Mouse (Mus musculus): ENCODE measurements around the gene Kcnma1.

DNA sequence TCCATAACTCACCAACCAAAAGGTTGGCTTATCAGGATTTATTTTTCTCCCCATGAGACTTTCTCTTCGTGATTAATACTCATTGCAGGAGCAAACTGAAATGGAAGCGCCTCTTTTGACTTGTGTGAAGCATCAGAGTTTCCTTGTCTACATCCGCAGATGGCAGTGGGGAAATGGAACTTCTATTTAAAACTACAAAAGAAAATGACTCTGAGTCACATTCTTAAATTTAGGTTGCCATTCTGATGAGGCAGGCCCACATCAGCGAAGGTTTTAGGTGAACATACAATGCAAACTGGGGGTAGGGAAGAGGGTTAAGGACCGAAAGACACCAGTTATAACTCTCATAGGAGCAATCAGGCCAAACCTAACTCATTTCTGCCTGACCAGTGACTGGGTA is 419.7 kb downstream of the Kcnma1 start:
- TF ChIP-seq CTCF (IDR thresholded peaks at IDR 0.05; ENCODE audit: extremely low read depth, insufficient read depth, insufficient read length, insufficient replicate concordance), result no peak
- TF ChIP-seq POLR2A (IDR thresholded peaks at IDR 0.05; ENCODE audit: low read depth, low read length), result no peak
